Mouse (Mus musculus): ENCODE results near the gene Cnot1.
"Not testable (repeated sequence)": the region's sequence is repeated elsewhere in the genome, so short reads cannot be mapped to it uniquely, and the experiment has no call there.

The Cnot1 gene

GRCm38 (mm10) chr8:95807331-95807843 is at the start of gene Cnot1:
Gene Cnot1 (minus strand): TSS chr8:95807464.
- in situ Hi-C loops (cut with MboI, MseI), result loop anchor here (5.0 kb wide), 1 partner anchor 40 kb away; no protein-coding TSS in a partner anchor

- in situ Hi-C loops (cut with MboI, MseI), result no loop called here
Observed at GRCm38 (mm10) chr8:95854174-95854573, 46.9 kb upstream of the Cnot1 start.

GRCm38 (mm10) chr8:95853102-95853843 is 46.0 kb upstream of the Cnot1 start, which contains the start of gene Slc38a7:
Gene Slc38a7 (minus strand): TSS chr8:95853539.
- in situ Hi-C loops (cut with MboI, MseI), result no loop called here

GRCm38 (mm10) chr8:95852290-95852689 is 45.0 kb upstream of the Cnot1 start:
- in situ Hi-C loops (cut with MboI, MseI), result no loop called here

- in situ Hi-C loops (cut with MboI, MseI), result no loop called here
Observed at GRCm38 (mm10) chr8:95850326-95850725, 43.1 kb upstream of the Cnot1 start.

- in situ Hi-C loops (cut with MboI, MseI), result loop anchor here (5.0 kb wide), 1 partner anchor 42 kb away; the partner anchor contains the start of gene Cnot1
Observed at GRCm38 (mm10) chr8:95848734-95849464, 41.6 kb upstream of the Cnot1 start.

GRCm38 (mm10) chr8:95848061-95848551 is 40.8 kb upstream of the Cnot1 start:
- in situ Hi-C loops (cut with MboI, MseI), result loop anchor here (5.0 kb wide), 1 partner anchor 41 kb away; the partner anchor contains the start of gene Cnot1

GRCm38 (mm10) chr8:95845026-95845425 is 37.8 kb upstream of the Cnot1 start:
- in situ Hi-C loops (cut with MboI, MseI), result loop anchor here (5.0 kb wide), 1 partner anchor 38 kb away; the partner anchor contains the start of gene Cnot1

GRCm38 (mm10) chr8:95843968-95844367 is 36.7 kb upstream of the Cnot1 start:
- in situ Hi-C loops (cut with MboI, MseI), result no loop called here

- in situ Hi-C loops (cut with MboI, MseI), result no loop called here
Observed at GRCm38 (mm10) chr8:95841436-95841835, 34.2 kb upstream of the Cnot1 start.

GRCm38 (mm10) chr8:95839289-95839688 is 32.0 kb upstream of the Cnot1 start:
- in situ Hi-C loops (cut with MboI, MseI), result loop anchor here (10.0 kb wide), 1 partner anchor 234 kb away; no protein-coding TSS in a partner anchor

GRCm38 (mm10) chr8:95837266-95837665 is 30.0 kb upstream of the Cnot1 start:
- in situ Hi-C loops (cut with MboI, MseI), result loop anchor here (10.0 kb wide), 1 partner anchor 232 kb away; no protein-coding TSS in a partner anchor

- in situ Hi-C loops (cut with MboI, MseI), result loop anchor here (10.0 kb wide), 1 partner anchor 231 kb away; no protein-coding TSS in a partner anchor
Observed at GRCm38 (mm10) chr8:95835891-95836290, 28.6 kb upstream of the Cnot1 start.

GRCm38 (mm10) chr8:95833435-95833984 is 26.2 kb upstream of the Cnot1 start:
- in situ Hi-C loops (cut with MboI, MseI), result loop anchor here (10.0 kb wide), 1 partner anchor 229 kb away; no protein-coding TSS in a partner anchor

- in situ Hi-C loops (cut with MboI, MseI), result loop anchor here (10.0 kb wide), 1 partner anchor 228 kb away; no protein-coding TSS in a partner anchor
Observed at GRCm38 (mm10) chr8:95832603-95833434, 25.6 kb upstream of the Cnot1 start.

- in situ Hi-C loops (cut with MboI, MseI), result loop anchor here (10.0 kb wide), 1 partner anchor 225 kb away; no protein-coding TSS in a partner anchor
Observed at GRCm38 (mm10) chr8:95830144-95830543, 22.9 kb upstream of the Cnot1 start.

- in situ Hi-C loops (cut with MboI, MseI), result not testable (repeated sequence)
Observed at GRCm38 (mm10) chr8:95825162-95825561, 17.9 kb upstream of the Cnot1 start, which contains the start of gene Sap18b. Gene Sap18b (plus strand): TSS chr8:95825346.

GRCm38 (mm10) chr8:95822699-95823098 is 15.4 kb upstream of the Cnot1 start:
- in situ Hi-C loops (cut with MboI, MseI), result no loop called here

GRCm38 (mm10) chr8:95822096-95822495 is 14.8 kb upstream of the Cnot1 start:
- in situ Hi-C loops (cut with MboI, MseI), result no loop called here

- in situ Hi-C loops (cut with MboI, MseI), result no loop called here
Observed at GRCm38 (mm10) chr8:95821266-95821665, 14.0 kb upstream of the Cnot1 start.
